23 mouse cellular contexts compared by ENCODE assay signal in the genomic region with DNA sequence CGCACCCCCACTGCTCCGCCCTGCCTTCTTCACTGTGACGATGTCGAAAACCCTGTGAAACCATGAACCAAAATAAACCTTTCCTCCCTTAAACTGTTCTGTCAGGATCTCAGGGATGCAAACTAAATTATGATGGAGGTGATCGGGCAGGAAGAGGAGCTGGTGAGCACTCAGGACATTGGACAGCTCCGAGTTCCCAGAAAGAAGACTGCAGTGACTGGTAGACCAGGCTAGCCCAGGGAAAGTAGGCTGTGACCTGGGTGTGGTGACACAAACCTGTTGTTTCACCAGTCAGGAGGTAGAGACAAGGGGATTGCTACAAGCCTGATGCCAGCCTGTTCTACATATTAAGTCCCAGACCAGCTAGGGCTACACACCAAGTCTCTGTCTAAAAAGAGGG. TPM values are rescaled to one million over a fixed set of nuclear protein-coding genes. Genes with fewer than 3 reads are reported as not detected.
"Had no signal": no experiment of that assay in that cellular context is flagged by ENCODE, and none has a peak within 500 bp of the region (broad histone marks: within the 10 kb centered on the region; RNA-seq: fewer than 3 reads in every experiment).

No protein-coding gene starts in this region.

- H3K4me1 ChIP-seq: limb, embryonic 12.5 days; limb, embryonic 15.5 days; midbrain, embryonic 13.5 days had no signal

- H3K9ac ChIP-seq: limb, embryonic 12.5 days; limb, embryonic 15.5 days; liver, embryonic 14.5 days; liver, postnatal 0 days; lung, embryonic 14.5 days; midbrain, embryonic 13.5 days had no signal

- H3K4me2 ChIP-seq: limb, embryonic 12.5 days; limb, embryonic 15.5 days; liver, embryonic 11.5 days; lung, embryonic 14.5 days; midbrain, embryonic 13.5 days had no signal

- H3K27ac ChIP-seq: limb, embryonic 12.5 days; limb, embryonic 15.5 days; liver, embryonic 14.5 days; midbrain, embryonic 10.5 days; midbrain, embryonic 13.5 days had no signal

- DNase-seq: kidney, postnatal 14 days; kidney, postnatal 4 days; left cerebral cortex, postnatal 4 days; liver, postnatal 0 days; lung, embryonic 14.5 days; lung, postnatal 10 days; lung, postnatal 36 days; thymus, adult 18-20 months; thymus, postnatal 25 days had no signal

- H3K4me3 ChIP-seq: limb, embryonic 12.5 days; limb, embryonic 15.5 days; megakaryocyte, embryonic 14.5 days; midbrain, embryonic 10.5 days; midbrain, embryonic 13.5 days had no signal

- H3K9me3 ChIP-seq: limb, embryonic 12.5 days; limb, embryonic 15.5 days; midbrain, embryonic 10.5 days; midbrain, embryonic 13.5 days had no signal

- H3K27me3 ChIP-seq: limb, embryonic 15.5 days; midbrain, embryonic 13.5 days had no signal

- H3K36me3 ChIP-seq: limb, embryonic 12.5 days; limb, embryonic 15.5 days; midbrain, embryonic 10.5 days; midbrain, embryonic 13.5 days had no signal

- ATAC-seq: liver, postnatal 0 days; midbrain, embryonic 13.5 days; midbrain, embryonic 16.5 days had no signal

RNA-seq across cellular contexts. Expression of a gene that starts 17.1 kb away (rescaled TPM):
- total RNA-seq: monocyte, adult 5-6 weeks had no signal
- polyA plus RNA-seq: neural tube, embryonic 11.5 days had no signal

RNA-seq across cellular contexts. Expression of a gene that starts 20.1 kb away (rescaled TPM):
- total RNA-seq: layer of hippocampus, adult 18-20 months; layer of hippocampus, postnatal 14 days; left cerebral cortex, postnatal 14 days; left cerebral cortex, postnatal 4 days; monocyte, adult 5-6 weeks had no signal
- polyA plus RNA-seq: limb, embryonic 12.5 days; midbrain, embryonic 10.5 days; midbrain, embryonic 13.5 days; midbrain, embryonic 16.5 days; neural tube, embryonic 11.5 days; neural tube, embryonic 14.5 days had no signal
